Mouse (Mus musculus) lung, postnatal 0 days (tissue): ENCODE data around the gene Evl.

Experiments
- CTCF ChIP-seq: IDR thresholded peaks from 2 replicates; pipeline ENCODE4 v1.5.1; 2016; ENCODE audit warnings: antibody characterized with exemption, mild to moderate bottlenecking
- EP300 ChIP-seq: IDR thresholded peaks from 2 replicates; pipeline ENCODE4 v1.6.1; 2016; ENCODE audit warnings: antibody characterized with exemption, mild to moderate bottlenecking, control low read depth

DNA sequence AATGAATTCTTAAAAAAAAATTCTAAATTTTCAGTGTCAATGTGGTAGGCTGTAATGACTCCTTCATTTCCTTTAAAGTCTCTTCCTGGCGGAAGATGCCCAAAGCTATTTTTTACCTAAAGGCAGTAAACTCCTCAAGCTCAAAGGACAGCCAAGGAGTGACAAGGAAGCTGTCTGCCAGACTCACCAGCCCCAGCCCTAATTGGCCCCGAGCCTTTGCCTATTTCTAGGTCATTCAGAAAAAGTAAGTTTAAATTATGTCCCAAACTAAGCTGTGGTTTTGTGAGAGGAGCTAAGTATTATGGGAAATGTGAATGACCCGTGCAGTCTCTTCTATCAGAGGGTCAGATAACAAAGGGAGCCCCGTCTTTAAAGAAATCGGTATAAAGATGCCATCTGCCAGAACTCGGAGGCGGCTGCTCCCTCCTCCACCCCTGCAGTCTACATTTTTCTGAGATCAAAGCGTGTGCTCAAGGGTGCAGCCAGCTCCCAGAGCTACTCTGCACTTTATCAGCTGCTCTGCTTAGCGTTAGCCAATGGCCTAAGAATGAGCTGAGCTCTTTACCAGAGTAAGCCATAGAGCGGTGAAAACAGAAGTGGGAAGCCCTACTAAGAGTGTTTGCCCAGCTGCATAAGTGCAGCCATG is 7.9 kb upstream of the Evl start:
- no peak for TF ChIP-seq EP300
- TF ChIP-seq CTCF = no peak
